Mouse (Mus musculus) mouse trophoblast stem cell (cell line): ENCODE measurements around the gene Gm20388.

Experiments used
- in situ Hi-C, 2 experiments: fragments of 300-500 bp; cut with MseI, MboI; formaldehyde crosslinking; loops; 2 replicates in 1 of 2; 3 replicates in 1 of 2; pipeline ENCODE4 v1.15.1; 2025

The Gm20388 gene

GRCm38 (mm10) chr8:120162404-120162752 lies 251.7 kb downstream of the Gm20388 start:
- in situ Hi-C loops, result no loop called here

GRCm38 (mm10) chr8:120163376-120163775 lies 252.7 kb downstream of the Gm20388 start:
- in situ Hi-C loops, result no loop called here

DNA sequence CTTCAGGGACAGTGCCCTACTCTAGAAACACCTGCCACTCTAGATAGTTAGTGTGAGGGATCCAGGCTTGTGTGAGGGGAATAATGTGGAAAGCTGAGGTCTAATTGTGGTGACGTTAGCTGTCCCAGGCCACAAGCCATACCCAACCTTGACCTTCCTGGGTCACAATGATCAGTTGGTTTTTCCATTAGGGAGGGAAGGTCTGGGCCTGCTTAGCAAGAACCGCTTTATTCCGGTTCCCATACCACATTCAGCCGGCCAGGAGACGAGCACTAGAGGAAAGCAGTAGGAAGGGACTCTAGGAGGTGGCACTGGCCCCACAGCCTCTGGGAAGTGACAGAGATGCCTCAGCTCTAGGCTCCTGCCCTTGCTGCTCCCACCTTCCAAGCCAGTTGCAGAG lies 253.4 kb downstream of the Gm20388 start:
- in situ Hi-C loops, result no loop called here

- in situ Hi-C loops, result no loop called here
These were observed 256.5 kb downstream of the Gm20388 start for GRCm38 (mm10) chr8:120167136-120167535.

GRCm38 (mm10) chr8:120167821-120168220 lies 257.2 kb downstream of the Gm20388 start:
- in situ Hi-C loops, result no loop called here

DNA sequence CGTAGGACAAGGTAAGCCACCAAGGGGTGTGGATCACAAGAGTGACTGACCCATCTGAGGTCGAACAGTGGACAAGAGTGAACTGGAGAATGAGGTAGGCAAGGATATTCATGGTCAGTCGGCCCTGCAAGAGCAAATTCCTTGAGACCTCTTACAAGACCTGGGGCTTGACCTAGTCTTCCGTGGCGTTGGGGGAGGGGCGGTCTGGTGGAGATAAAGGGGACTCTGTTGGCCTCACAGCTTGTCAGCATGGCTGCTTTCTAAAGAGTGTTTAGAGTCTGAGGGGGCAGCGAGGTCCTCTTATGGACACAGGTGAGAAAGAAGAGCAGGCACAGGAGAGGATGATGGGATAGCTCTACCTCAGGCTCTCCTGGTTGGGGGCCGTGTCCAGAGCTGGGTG lies 258.5 kb downstream of the Gm20388 start:
- in situ Hi-C loops, result no loop called here

- in situ Hi-C loops, result no loop called here
These were observed 262.6 kb downstream of the Gm20388 start for GRCm38 (mm10) chr8:120173195-120173594.

- in situ Hi-C loops, result no loop called here
These were observed 264.0 kb downstream of the Gm20388 start for GRCm38 (mm10) chr8:120174606-120175005.

DNA sequence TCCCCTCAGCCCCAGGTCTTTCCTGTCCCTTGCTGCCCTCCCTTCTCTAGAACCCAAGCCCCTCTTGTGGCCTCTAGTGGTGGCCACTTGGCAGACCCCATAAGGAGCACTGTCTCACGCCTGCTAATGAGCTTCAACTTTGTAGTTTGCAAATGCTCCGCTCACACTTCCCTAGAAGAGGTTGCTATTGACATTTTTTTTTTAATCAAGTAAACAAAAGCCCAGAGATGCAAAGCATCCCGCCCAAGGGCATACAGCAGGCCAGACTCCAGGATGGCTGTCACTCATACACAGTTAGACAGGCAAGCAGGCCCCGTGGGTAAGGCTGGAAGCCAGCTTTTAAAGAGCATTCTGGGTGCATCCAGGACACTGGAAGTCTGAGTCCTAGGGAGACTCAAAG lies 266.0 kb downstream of the Gm20388 start:
- in situ Hi-C loops, result no loop called here

DNA sequence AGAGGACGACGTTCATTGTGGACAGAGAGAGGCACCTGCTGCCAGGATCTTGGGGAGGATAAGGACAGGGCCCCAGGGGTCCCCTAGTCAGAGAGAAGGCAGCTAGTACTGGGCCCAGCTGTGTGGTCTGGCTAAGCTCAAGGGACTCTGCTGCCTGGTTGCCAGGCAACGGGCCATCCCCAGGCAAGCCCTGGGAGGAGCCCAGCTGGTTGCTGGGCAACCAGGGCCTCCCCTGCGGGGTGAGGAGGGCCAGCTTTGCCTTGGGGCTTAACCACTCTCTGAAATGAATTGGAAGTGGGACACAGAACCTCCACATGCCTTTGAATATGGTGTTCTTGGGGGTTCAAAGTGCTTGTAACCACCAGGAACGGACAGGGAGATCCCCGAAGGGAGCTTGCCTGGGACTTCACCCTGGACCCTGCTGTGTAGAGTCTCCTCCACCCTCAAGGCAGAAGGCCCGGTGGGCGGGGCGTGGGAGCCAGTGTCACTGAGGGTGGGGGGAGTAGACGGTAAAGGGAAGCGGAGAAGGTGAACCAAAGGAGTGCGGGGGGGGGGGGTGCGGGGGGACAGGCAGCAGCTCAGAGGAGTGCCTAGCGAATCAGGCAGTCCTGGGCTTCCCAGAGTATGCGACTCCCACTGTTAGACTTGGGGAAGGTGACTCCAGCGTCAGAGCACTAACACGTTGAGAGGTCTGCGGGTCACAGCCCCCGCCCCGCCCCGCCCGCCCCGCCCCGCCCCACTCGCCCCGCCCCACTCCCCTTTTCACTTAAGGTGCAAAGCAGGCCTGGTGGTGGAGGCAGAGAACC lies 266.9 kb downstream of the Gm20388 start, which contains the start of gene Fam92b:
Fam92b (minus strand) TSS at position 149 of the 806 bp plus-strand sequence.
- in situ Hi-C loops, result no loop called here

GRCm38 (mm10) chr8:120178124-120178514 lies 267.5 kb downstream of the Gm20388 start:
- in situ Hi-C loops, result no loop called here

DNA sequence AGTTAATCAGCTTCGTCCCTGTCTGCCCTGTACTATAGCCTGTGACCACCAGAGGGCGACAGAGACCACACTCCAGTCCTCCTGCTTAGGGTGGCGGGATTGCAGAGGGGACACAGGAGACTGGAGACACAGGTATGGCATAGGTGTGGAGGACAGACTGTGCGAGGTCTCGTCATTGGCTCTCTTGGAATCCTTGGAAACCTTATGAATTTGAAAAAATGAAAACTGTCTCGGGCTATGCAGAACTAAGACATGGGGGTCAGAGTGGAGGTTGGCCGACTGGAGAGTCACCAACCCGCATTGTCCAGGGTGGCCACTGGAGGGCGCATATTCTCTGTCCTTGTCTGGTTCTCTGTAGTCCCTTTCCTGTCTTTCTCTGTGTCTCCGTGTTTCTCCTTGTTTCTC lies 268.4 kb downstream of the Gm20388 start:
- in situ Hi-C loops, result no loop called here

DNA sequence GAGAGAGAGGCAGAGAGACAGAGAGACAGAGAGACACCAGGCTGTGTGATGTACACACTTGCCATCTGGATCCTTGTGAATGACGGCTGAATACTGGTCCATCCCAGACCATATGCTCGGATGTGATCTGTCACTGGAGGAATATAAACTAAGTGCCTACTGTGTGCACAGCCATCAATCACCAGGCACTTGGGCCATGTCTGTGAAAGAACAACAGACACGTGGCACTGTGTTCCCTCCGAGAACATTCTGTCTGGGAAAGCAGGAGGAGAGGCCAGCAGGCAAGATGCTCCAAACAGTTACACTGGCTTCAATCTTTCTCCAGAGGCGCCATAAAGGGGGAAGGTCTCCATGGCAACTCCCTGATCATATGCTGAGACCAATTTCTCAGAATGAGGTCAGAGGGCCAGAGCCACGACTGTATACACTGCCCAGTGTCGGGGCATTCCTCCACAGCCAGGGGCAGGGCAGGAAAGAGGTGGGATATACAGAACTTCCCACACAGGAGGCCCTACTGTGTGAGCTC lies 269.9 kb downstream of the Gm20388 start:
- in situ Hi-C loops, result no loop called here

- in situ Hi-C loops, result no loop called here
These were observed 270.6 kb downstream of the Gm20388 start for GRCm38 (mm10) chr8:120181274-120181673.

- in situ Hi-C loops, result no loop called here
These were observed 271.3 kb downstream of the Gm20388 start for GRCm38 (mm10) chr8:120181861-120182414.

- in situ Hi-C loops, result no loop called here
These were observed 273.7 kb downstream of the Gm20388 start for GRCm38 (mm10) chr8:120184366-120184765.

- in situ Hi-C loops, result no loop called here
These were observed 274.5 kb downstream of the Gm20388 start for GRCm38 (mm10) chr8:120184850-120185792.

- in situ Hi-C loops, result no loop called here
These were observed 275.8 kb downstream of the Gm20388 start for GRCm38 (mm10) chr8:120186454-120186853.

DNA sequence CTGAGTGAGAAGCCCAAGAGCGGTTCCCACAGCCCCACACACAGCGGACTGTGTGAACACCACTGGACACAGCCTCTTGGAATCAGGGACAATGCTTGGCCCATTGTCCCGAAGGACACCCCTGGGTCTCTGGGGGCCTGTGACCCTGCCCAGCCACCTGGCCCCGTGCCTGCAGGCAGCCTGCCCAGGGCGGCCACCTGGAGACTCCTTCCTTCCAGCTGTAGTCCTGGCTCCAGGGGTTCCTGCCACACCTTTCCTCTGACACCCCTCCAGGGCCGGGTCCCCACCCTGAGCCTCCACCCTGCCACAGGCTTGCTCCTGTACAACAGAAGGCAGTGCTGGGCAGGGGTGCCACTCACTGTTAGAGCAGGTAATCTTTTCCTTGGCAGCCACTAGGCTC lies 277.9 kb downstream of the Gm20388 start:
- in situ Hi-C loops, result no loop called here

DNA sequence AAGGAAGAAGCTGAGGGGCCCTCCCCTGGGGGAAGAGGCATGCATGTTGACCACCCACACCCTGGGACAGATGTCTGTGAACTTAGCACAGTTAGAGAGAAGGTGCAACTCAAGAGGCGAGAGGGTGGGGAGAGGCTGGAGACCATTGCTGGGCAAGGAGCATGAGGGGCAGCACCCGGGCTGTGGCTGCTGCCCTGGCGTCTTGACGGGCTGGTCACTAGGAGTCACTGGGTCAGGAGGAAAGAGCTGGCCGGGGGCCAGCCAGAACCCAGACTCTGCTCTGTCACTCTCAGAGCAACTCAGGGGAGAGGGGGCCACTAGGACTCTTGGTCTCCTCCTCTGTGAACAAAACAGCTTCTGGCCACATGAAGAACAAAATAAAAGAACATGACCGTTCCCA lies 278.8 kb downstream of the Gm20388 start:
- in situ Hi-C loops, result no loop called here

DNA sequence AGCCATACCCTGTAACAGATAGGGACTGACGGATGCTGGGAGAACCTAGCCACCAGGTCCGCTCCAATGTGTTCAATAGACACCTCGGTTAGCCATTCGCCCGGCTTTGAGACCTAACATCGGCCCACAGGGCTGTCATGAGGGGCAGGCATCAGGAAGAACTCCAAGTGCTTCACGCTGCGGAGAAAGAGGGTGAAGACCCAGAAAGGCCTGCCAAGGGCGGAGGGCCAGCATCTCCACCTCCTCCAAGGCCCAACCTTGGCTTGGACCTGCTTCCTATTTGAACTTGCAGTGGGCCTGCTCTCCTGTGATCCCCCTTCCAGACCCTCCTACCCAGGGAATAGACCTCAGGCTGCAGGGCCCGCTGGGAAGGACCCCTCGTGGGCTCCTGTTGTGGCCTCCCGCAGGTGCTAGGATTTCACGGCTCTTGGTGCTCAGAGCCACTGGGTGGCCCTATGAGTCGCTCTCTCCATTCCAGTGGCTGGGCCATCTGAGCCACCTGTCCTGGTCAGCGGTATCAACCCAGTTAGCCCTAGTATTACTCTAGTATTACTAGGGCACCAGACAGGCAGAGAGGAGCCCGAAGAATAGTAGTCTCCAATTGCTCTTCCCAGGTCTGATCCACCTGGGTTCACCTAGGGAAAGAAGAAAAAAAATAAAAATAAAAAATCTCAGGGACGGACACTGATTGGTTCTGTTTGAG lies 279.6 kb downstream of the Gm20388 start:
- in situ Hi-C loops, result no loop called here
